Mouse (Mus musculus) megakaryocyte, embryonic 14.5 days (primary cell): Measurements from ENCODE around the gene Gm20388.

Experiments
- FLI1 ChIP-seq: IDR thresholded peaks from 2 replicates; pipeline ENCODE4 v1.6.1; 2012; ENCODE audit warnings: low read length, inconsistent platforms, mixed read lengths
- GATA1 ChIP-seq: IDR thresholded peaks from 3 replicates; pipeline ENCODE4 v1.6.1; 2012; ENCODE audit warnings: mixed read lengths, low read length, inconsistent platforms, borderline replicate concordance

- TF ChIP-seq GATA1 (no peak), FLI1 (no peak)
Measured at GRCm38 (mm10) chr8:122273826-122274225, 2363.2 kb downstream of the Gm20388 start.
